Mouse (Mus musculus): ENCODE data around the gene Eif3i. TPM values are rescaled to one million over a fixed set of nuclear protein-coding genes. Genes with fewer than 3 reads are reported as not detected.
A peak's percentile ranks its signal among the peaks of the same experiment; 100 is the strongest.

The Eif3i gene
- total RNA-seq, 2 experiments from 2014 or later, result 167 to 176 TPM

GRCm38 (mm10) chr4:129620419-129621282, 20.2 kb upstream of the Eif3i start:
- no peak for DNase-seq (ENCODE audit: low spot score in 2 of 2)

- DNase-seq (ENCODE audit: low spot score in 2 of 2), result peak; percentile 92 to 96
Measured at GRCm38 (mm10) chr4:129618786-129619691, 18.6 kb upstream of the Eif3i start, which contains the start of gene Iqcc. Gene Iqcc (minus strand): TSS chr4:129619099.

GRCm38 (mm10) chr4:129618031-129618430, 17.6 kb upstream of the Eif3i start:
- DNase-seq (ENCODE audit: low spot score in 2 of 2), result no peak

GRCm38 (mm10) chr4:129617121-129617641, 16.7 kb upstream of the Eif3i start:
- DNase-seq (ENCODE audit: low spot score in 2 of 2), result no peak

GRCm38 (mm10) chr4:129616631-129617030, 16.2 kb upstream of the Eif3i start:
- DNase-seq (ENCODE audit: low spot score in 2 of 2), result no peak

GRCm38 (mm10) chr4:129615801-129616290, 15.4 kb upstream of the Eif3i start:
- DNase-seq (ENCODE audit: low spot score in 2 of 2), result no peak

GRCm38 (mm10) chr4:129614093-129614492, 13.6 kb upstream of the Eif3i start, which contains the start of gene Dcdc2b:
Gene Dcdc2b (minus strand): TSS chr4:129614257.
- no peak for DNase-seq (ENCODE audit: low spot score in 2 of 2)

- no peak for DNase-seq (ENCODE audit: low spot score in 2 of 2)
Measured at GRCm38 (mm10) chr4:129610472-129610871, 10.0 kb upstream of the Eif3i start.

GRCm38 (mm10) chr4:129610026-129610425, 9.6 kb upstream of the Eif3i start:
- DNase-seq (ENCODE audit: low spot score in 2 of 2), result no peak

GRCm38 (mm10) chr4:129609139-129609631, 8.7 kb upstream of the Eif3i start:
- DNase-seq (ENCODE audit: low spot score in 2 of 2), result no peak

GRCm38 (mm10) chr4:129608426-129609025, 8.1 kb upstream of the Eif3i start:
- DNase-seq (ENCODE audit: low spot score in 2 of 2), result peak; percentile 56 to 80

GRCm38 (mm10) chr4:129588865-129589264, 11.6 kb downstream of the Eif3i start:
- DNase-seq (ENCODE audit: low spot score in 2 of 2), result no peak

GRCm38 (mm10) chr4:129586943-129587342, 13.5 kb downstream of the Eif3i start:
- no peak for DNase-seq (ENCODE audit: low spot score in 2 of 2)

- no peak for DNase-seq (ENCODE audit: low spot score in 2 of 2)
Measured at GRCm38 (mm10) chr4:129585773-129586172, 14.7 kb downstream of the Eif3i start.

GRCm38 (mm10) chr4:129584884-129585608, 15.4 kb downstream of the Eif3i start:
- DNase-seq (ENCODE audit: low spot score in 2 of 2), result peak; percentile 73 to 84

- DNase-seq (ENCODE audit: low spot score in 2 of 2), result no peak
Measured at GRCm38 (mm10) chr4:129584370-129584769, 16.1 kb downstream of the Eif3i start.

- no peak for DNase-seq (ENCODE audit: low spot score in 2 of 2)
Measured at GRCm38 (mm10) chr4:129582251-129582650, 18.2 kb downstream of the Eif3i start.

- no peak for DNase-seq (ENCODE audit: low spot score in 2 of 2)
Measured at GRCm38 (mm10) chr4:129580347-129580746, 20.1 kb downstream of the Eif3i start.

- no peak for DNase-seq (ENCODE audit: low spot score in 2 of 2)
Measured at GRCm38 (mm10) chr4:129578466-129578865, 22.0 kb downstream of the Eif3i start, which contains the start of gene Fam167b. Gene Fam167b (minus strand): TSS chr4:129578549.

- DNase-seq (ENCODE audit: low spot score in 2 of 2), result no peak
Measured at GRCm38 (mm10) chr4:129577688-129578087, 22.8 kb downstream of the Eif3i start.
